Mouse (Mus musculus): Measurements from ENCODE around the gene Cxcl2. TPM values are rescaled to one million over a fixed set of nuclear protein-coding genes. Genes with fewer than 3 reads are reported as not detected.

The Cxcl2 gene
- total and polyA plus RNA-seq, 2 experiments from 2014 or later, result not detected

DNA sequence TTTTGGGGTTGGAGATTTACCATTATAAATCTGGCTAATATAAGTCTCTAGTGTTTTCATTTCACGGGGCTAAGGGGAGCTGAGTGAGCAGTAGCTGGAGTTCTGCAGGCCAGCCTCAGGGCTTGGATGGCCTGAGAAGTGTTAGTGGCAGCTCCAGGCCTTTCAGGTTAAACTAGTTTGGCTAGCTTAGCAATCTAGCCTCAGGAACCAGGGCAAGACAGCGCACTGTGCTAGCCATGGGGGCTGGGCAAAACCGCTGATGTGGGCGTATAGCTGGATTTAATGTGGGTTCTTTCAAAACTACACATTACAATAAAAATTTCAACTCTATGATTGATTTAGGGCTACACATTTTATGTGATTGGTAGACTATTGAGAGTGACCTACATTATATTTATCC lies 19.3 kb downstream of the Cxcl2 start:
- H3K4me3 ChIP-seq (ENCODE audit: low read depth, low read length), result no peak overlapping the region
- TF ChIP-seq CTCF (IDR thresholded peaks at IDR 0.05; ENCODE audit: low read depth), result no peak
- no peaks in the 10 kb centered on the region for H3K27me3 ChIP-seq (ENCODE audit: insufficient read depth, low read length)
- WGBS, result 92% methylated on average over 4 of the region's 4 CpGs
- H3K9me3 ChIP-seq (ENCODE audit: low read length), result no peaks in the 10 kb centered on the region
- H3K27ac ChIP-seq (ENCODE audit: low read depth, low read length), result no peak overlapping the region
- H3K36me3 ChIP-seq (ENCODE audit: insufficient read depth), result no peaks in the 10 kb centered on the region
- no peak overlapping the region for H3K4me2 ChIP-seq (ENCODE audit: low read depth)
- H3K4me1 ChIP-seq (ENCODE audit: insufficient read depth), result no peaks in the 10 kb centered on the region
- ATAC-seq (no peak), DNase-seq (no peak)
- no peak overlapping the region for H3K9ac ChIP-seq

DNA sequence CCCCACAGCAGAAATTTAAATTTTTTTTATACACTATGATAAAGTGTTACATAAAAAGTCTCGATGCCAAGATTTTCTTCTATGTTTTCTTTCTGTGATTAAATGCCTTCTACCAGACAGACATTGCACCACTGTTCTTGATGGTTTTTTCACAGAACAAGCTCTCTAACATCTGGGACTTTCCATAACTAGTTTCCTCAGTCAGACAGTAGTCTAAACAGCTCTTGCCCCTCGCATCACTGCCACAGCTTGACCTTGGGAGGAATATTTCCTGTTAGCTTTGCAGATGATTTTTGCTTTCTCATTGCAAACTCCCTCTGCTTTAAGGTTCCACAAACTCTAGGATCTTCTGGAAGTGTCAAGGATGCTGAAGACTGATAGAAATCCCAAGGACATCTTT lies 26.9 kb downstream of the Cxcl2 start:
- TF ChIP-seq CTCF (IDR thresholded peaks at IDR 0.05; ENCODE audit: low read depth), result no peak
- Histone ChIP-seq H3K4me3 (ENCODE audit: low read depth, low read length) (peak overlapping the region; percentile 74), H3K9me3 (ENCODE audit: low read length) (no peaks in the 10 kb centered on the region), H3K27ac (ENCODE audit: low read depth, low read length) (peak overlapping the region; percentile 98), H3K9ac (peak overlapping the region; percentile 98), H3K27me3 (ENCODE audit: insufficient read depth, low read length) (no peaks in the 10 kb centered on the region), H3K4me2 (ENCODE audit: low read depth) (peak overlapping the region; percentile 69), H3K4me1 (ENCODE audit: insufficient read depth) (peaks cover 7% of the 10 kb centered on the region), H3K36me3 (ENCODE audit: insufficient read depth) (peaks cover 5% of the 10 kb centered on the region)
- ATAC-seq, result no peak
- no peak for DNase-seq
- 53% methylated on average over 2 of the region's 2 CpGs for WGBS

GRCm38 (mm10) chr5:90930971-90931851 lies 27.5 kb downstream of the Cxcl2 start, which contains the start of gene Mthfd2l:
Gene Mthfd2l (plus strand): TSS chr5:90931117.
- Histone ChIP-seq H3K27me3 (ENCODE audit: insufficient read depth, low read length) (no peaks in the 10 kb centered on the region), H3K4me3 (ENCODE audit: low read depth, low read length) (peak within 1 kb of the TSS; percentile 74), H3K4me1 (ENCODE audit: insufficient read depth) (peaks cover 7% of the 10 kb centered on the region), H3K9me3 (ENCODE audit: low read length) (no peaks in the 10 kb centered on the region), H3K27ac (ENCODE audit: low read depth, low read length) (peak within 1 kb of the TSS; percentile 98), H3K36me3 (ENCODE audit: insufficient read depth) (peaks cover 5% of the 10 kb centered on the region), H3K9ac (peak within 1 kb of the TSS; percentile 98), H3K4me2 (ENCODE audit: low read depth) (peak within 1 kb of the TSS; percentile 69)
- peak; percentile 69 for TF ChIP-seq CTCF (IDR thresholded peaks at IDR 0.05; ENCODE audit: low read depth)
- DNase-seq (peak; percentile 88), ATAC-seq (peak; percentile 95)
- under 1% methylated on average over 77 of the region's 79 CpGs for WGBS

GRCm38 (mm10) chr5:90931911-90932310 lies 28.2 kb downstream of the Cxcl2 start:
- 4% methylated on average over 6 of the region's 6 CpGs for WGBS

DNA sequence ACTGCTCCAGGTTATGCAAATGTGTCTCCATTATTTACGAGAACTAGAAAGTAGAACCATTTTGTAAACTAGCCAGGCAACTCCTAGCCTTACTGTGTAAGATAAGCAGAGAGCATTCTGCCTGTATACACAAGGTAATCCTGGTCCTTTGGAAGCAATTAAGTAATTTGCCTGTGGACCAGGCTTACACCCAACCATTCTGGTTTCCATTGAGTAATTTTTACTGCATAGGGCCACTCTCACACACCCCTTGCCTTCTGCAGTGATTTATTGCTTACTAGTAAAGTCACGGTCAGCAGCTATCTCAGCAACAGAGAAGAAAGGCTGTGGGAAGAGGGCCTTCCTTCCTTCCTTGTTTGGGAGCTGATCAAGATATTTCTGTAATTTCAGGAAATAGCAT lies 33.0 kb downstream of the Cxcl2 start:
- Histone ChIP-seq H3K36me3 (ENCODE audit: insufficient read depth) (peaks cover 5% of the 10 kb centered on the region), H3K4me3 (ENCODE audit: low read depth, low read length) (no peak overlapping the region), H3K27ac (ENCODE audit: low read depth, low read length) (no peak overlapping the region), H3K27me3 (ENCODE audit: insufficient read depth, low read length) (no peaks in the 10 kb centered on the region), H3K9me3 (ENCODE audit: low read length) (no peaks in the 10 kb centered on the region), H3K9ac (no peak overlapping the region), H3K4me2 (ENCODE audit: low read depth) (no peak overlapping the region), H3K4me1 (ENCODE audit: insufficient read depth) (peaks cover 7% of the 10 kb centered on the region)
- ATAC-seq (no peak), DNase-seq (no peak)
- no peak for TF ChIP-seq CTCF (IDR thresholded peaks at IDR 0.05; ENCODE audit: low read depth)
- WGBS, result 82% methylated on average over 2 of the region's 2 CpGs

More at GRCm38 (mm10) chr5:90931911-90932310, 28.2 kb downstream of the Cxcl2 start:
- Histone ChIP-seq H3K4me2 (ENCODE audit: low read depth) (peak overlapping the region; percentile 69), H3K36me3 (ENCODE audit: insufficient read depth) (peaks cover 5% of the 10 kb centered on the region), H3K4me1 (ENCODE audit: insufficient read depth) (peaks cover 7% of the 10 kb centered on the region), H3K4me3 (ENCODE audit: low read depth, low read length) (peak overlapping the region; percentile 74), H3K9ac (peak overlapping the region; percentile 98), H3K27ac (ENCODE audit: low read depth, low read length) (peak overlapping the region; percentile 98), H3K9me3 (ENCODE audit: low read length) (no peaks in the 10 kb centered on the region), H3K27me3 (ENCODE audit: insufficient read depth, low read length) (no peaks in the 10 kb centered on the region)
- no peak for TF ChIP-seq CTCF (IDR thresholded peaks at IDR 0.05; ENCODE audit: low read depth)
- peak; percentile 41 for ATAC-seq
- no peak for DNase-seq

DNA sequence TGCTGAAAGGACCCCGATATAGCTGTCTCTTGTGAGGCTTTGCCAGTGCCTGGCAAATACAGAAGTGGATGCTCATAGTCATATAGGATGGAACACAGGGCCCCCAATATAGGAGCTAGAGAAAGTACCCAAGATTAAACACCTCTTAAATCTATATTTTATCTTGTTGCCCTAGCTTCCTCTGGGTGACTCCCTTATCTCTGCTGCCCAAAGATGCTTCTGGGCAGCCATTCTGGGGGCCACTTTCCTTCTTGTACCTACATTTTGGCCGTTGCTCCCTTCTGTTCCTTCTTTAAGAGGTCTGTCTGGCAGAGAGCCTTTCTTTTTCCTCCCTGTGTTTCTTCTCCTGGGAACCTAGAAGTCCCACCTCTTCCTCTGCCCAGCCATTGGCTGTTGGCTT lies 41.8 kb downstream of the Cxcl2 start:
- Histone ChIP-seq H3K4me3 (ENCODE audit: low read depth, low read length) (no peak overlapping the region), H3K27ac (ENCODE audit: low read depth, low read length) (no peak overlapping the region), H3K4me2 (ENCODE audit: low read depth) (no peak overlapping the region), H3K4me1 (ENCODE audit: insufficient read depth) (no peaks in the 10 kb centered on the region), H3K36me3 (ENCODE audit: insufficient read depth) (no peaks in the 10 kb centered on the region), H3K27me3 (ENCODE audit: insufficient read depth, low read length) (no peaks in the 10 kb centered on the region), H3K9me3 (ENCODE audit: low read length) (no peaks in the 10 kb centered on the region), H3K9ac (no peak overlapping the region)
- DNase-seq (no peak), ATAC-seq (no peak)
- WGBS, result 97% methylated on average over 2 of the region's 2 CpGs
- TF ChIP-seq CTCF (IDR thresholded peaks at IDR 0.05; ENCODE audit: low read depth), result no peak

DNA sequence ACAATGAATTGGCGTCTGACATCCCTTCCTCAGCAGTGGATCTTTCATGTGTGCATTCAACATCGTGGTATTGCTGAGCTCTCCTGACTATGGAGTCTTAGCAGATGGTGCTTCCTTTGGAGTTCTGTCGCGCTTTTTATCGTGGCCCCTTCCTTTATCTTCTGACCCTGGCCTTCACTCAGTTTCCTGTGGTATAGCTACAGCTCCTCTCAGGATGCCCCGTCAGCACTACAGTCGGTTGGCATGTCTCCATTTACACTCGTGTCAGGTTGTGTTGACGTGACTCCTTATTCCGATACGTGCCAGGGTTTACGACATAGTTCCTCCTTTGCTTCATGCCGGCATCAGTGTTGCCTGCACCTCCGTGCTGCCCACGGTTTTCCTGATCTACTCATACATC lies 45.8 kb downstream of the Cxcl2 start:
- Histone ChIP-seq H3K9ac (no peak overlapping the region), H3K4me1 (ENCODE audit: insufficient read depth) (no peaks in the 10 kb centered on the region), H3K4me3 (ENCODE audit: low read depth, low read length) (no peak overlapping the region), H3K36me3 (ENCODE audit: insufficient read depth) (no peaks in the 10 kb centered on the region), H3K4me2 (ENCODE audit: low read depth) (no peak overlapping the region), H3K27me3 (ENCODE audit: insufficient read depth, low read length) (no peaks in the 10 kb centered on the region), H3K9me3 (ENCODE audit: low read length) (no peaks in the 10 kb centered on the region), H3K27ac (ENCODE audit: low read depth, low read length) (no peak overlapping the region)
- TF ChIP-seq CTCF (IDR thresholded peaks at IDR 0.05; ENCODE audit: low read depth), result no peak
- ATAC-seq (no peak), DNase-seq (no peak)
- 87% methylated on average over 15 of the region's 15 CpGs for WGBS
